Mouse (Mus musculus): ENCODE measurements at regions not wholly inside any gene's neighbourhood (a gene's known extent, or its start where the extent isn't known, plus 50 kb on each side); places are given as distances from the start of the nearest gene placed in this dataset.

GRCm38 (mm10) chr5:76058011-76058410 lies 79.8 kb upstream of the Kdr start:
- H3K4me3 ChIP-seq, result no peak overlapping the region
- no peak overlapping the region for H3K9ac ChIP-seq
- 56% methylated on average over 7 of the region's 7 CpGs for WGBS
- no peak for ATAC-seq (ENCODE audit: borderline replicate concordance, extremely low read depth, low FRiP score, low TSS enrichment)
- H3K36me3 ChIP-seq, result no peaks in the 10 kb centered on the region
- H3K4me2 ChIP-seq, result no peak overlapping the region
- no peaks in the 10 kb centered on the region for H3K27me3 ChIP-seq
- no peak overlapping the region for H3K27ac ChIP-seq
- H3K4me1 ChIP-seq, result no peaks in the 10 kb centered on the region
- no peaks in the 10 kb centered on the region for H3K9me3 ChIP-seq

- WGBS, result 85% methylated on average over 2 of the region's 2 CpGs
- Histone ChIP-seq H3K4me3 (no peak overlapping the region), H3K27ac (no peak overlapping the region), H3K9me3 (no peaks in the 10 kb centered on the region), H3K4me1 (no peaks in the 10 kb centered on the region), H3K9ac (no peak overlapping the region), H3K36me3 (no peaks in the 10 kb centered on the region), H3K27me3 (no peaks in the 10 kb centered on the region), H3K4me2 (no peak overlapping the region)
- no peak for ATAC-seq (ENCODE audit: borderline replicate concordance, extremely low read depth, low FRiP score, low TSS enrichment)
Measured at GRCm38 (mm10) chr5:76055849-76056248, 77.6 kb upstream of the Kdr start.

- 93% methylated on average over 1 of the region's 1 CpGs for WGBS
- Histone ChIP-seq H3K9ac (no peak overlapping the region), H3K27ac (no peak overlapping the region), H3K36me3 (no peaks in the 10 kb centered on the region), H3K9me3 (no peaks in the 10 kb centered on the region), H3K4me1 (no peaks in the 10 kb centered on the region), H3K27me3 (no peaks in the 10 kb centered on the region), H3K4me3 (no peak overlapping the region), H3K4me2 (no peak overlapping the region)
- ATAC-seq (ENCODE audit: borderline replicate concordance, extremely low read depth, low FRiP score, low TSS enrichment), result no peak
Measured at GRCm38 (mm10) chr5:76052782-76053181, 74.5 kb upstream of the Kdr start.

- no peaks in the 10 kb centered on the region for H3K36me3 ChIP-seq
- H3K9me3 ChIP-seq, result no peaks in the 10 kb centered on the region
- no peak overlapping the region for H3K27ac ChIP-seq
- WGBS, result 81% methylated on average over 2 of the region's 2 CpGs
- no peaks in the 10 kb centered on the region for H3K27me3 ChIP-seq
- no peak overlapping the region for H3K9ac ChIP-seq
- no peak overlapping the region for H3K4me3 ChIP-seq
- no peaks in the 10 kb centered on the region for H3K4me1 ChIP-seq
- no peak for ATAC-seq (ENCODE audit: borderline replicate concordance, extremely low read depth, low FRiP score, low TSS enrichment)
- no peak overlapping the region for H3K4me2 ChIP-seq
Measured at GRCm38 (mm10) chr5:76051658-76052057, 73.4 kb upstream of the Kdr start.

GRCm38 (mm10) chr5:76048103-76048874 lies 70.0 kb upstream of the Kdr start:
- 73% methylated on average over 9 of the region's 9 CpGs for WGBS
- no peak overlapping the region for H3K4me2 ChIP-seq
- no peaks in the 10 kb centered on the region for H3K27me3 ChIP-seq
- ATAC-seq (ENCODE audit: borderline replicate concordance, extremely low read depth, low FRiP score, low TSS enrichment), result no peak
- no peak overlapping the region for H3K27ac ChIP-seq
- no peaks in the 10 kb centered on the region for H3K4me1 ChIP-seq
- H3K4me3 ChIP-seq, result no peak overlapping the region
- no peaks in the 10 kb centered on the region for H3K9me3 ChIP-seq
- H3K36me3 ChIP-seq, result no peaks in the 10 kb centered on the region
- H3K9ac ChIP-seq, result no peak overlapping the region

GRCm38 (mm10) chr5:76043521-76044510 lies 65.6 kb upstream of the Kdr start:
- Histone ChIP-seq H3K27me3 (no peaks in the 10 kb centered on the region), H3K4me3 (no peak overlapping the region), H3K4me1 (no peaks in the 10 kb centered on the region), H3K9me3 (no peaks in the 10 kb centered on the region), H3K36me3 (no peaks in the 10 kb centered on the region), H3K9ac (no peak overlapping the region), H3K27ac (no peak overlapping the region), H3K4me2 (no peak overlapping the region)
- no peak for ATAC-seq (ENCODE audit: borderline replicate concordance, extremely low read depth, low FRiP score, low TSS enrichment)
- 60% methylated on average over 14 of the region's 14 CpGs for WGBS

GRCm38 (mm10) chr5:76040454-76041203 lies 62.4 kb upstream of the Kdr start:
- H3K9ac ChIP-seq, result no peak overlapping the region
- H3K27me3 ChIP-seq, result no peaks in the 10 kb centered on the region
- no peaks in the 10 kb centered on the region for H3K36me3 ChIP-seq
- no peaks in the 10 kb centered on the region for H3K9me3 ChIP-seq
- no peak overlapping the region for H3K4me2 ChIP-seq
- no peak for ATAC-seq (ENCODE audit: borderline replicate concordance, extremely low read depth, low FRiP score, low TSS enrichment)
- no peak overlapping the region for H3K4me3 ChIP-seq
- H3K27ac ChIP-seq, result peak overlapping the region; percentile 61; the same call in 1 of the 2 replicates
- 57% methylated on average over 10 of the region's 10 CpGs for WGBS
- H3K4me1 ChIP-seq, result no peaks in the 10 kb centered on the region

GRCm38 (mm10) chr5:76028729-76029128 lies 50.5 kb upstream of the Kdr start:
- Histone ChIP-seq H3K27ac (peak overlapping the region; percentile 50; the same call in 1 of the 2 replicates), H3K4me2 (no peak overlapping the region), H3K4me3 (no peak overlapping the region), H3K9me3 (no peaks in the 10 kb centered on the region), H3K4me1 (0 out of 2 replicates have a peak, but pooled peaks cover 1% of the 10 kb centered on the region), H3K27me3 (no peaks in the 10 kb centered on the region), H3K36me3 (no peaks in the 10 kb centered on the region), H3K9ac (no peak overlapping the region)
- ATAC-seq (ENCODE audit: borderline replicate concordance, extremely low read depth, low FRiP score, low TSS enrichment), result no peak
- 13% methylated on average over 4 of the region's 4 CpGs for WGBS

Measured in lung, embryonic 15.5 days (tissue).